Mouse (Mus musculus): ENCODE data around the gene Zswim5. TPM values are rescaled to one million over a fixed set of nuclear protein-coding genes. Genes with fewer than 3 reads are reported as not detected.

The Zswim5 gene
- polyA plus RNA-seq, 1 experiment from 2014 or later, result 9.1 TPM

Other genes starting within 250 kb of the Zswim5 start
- gene Nasp, start 249.4 kb upstream of the Zswim5 start, polyA plus RNA-seq (2015; fragmentation: Nextera tagmentation; extraction: Ambion mirVana), result 127 and 131 TPM in 2 replicates
- 794 and 796 TPM in 2 replicates for gene Akr1a1, start 225.7 kb upstream of the Zswim5 start, polyA plus RNA-seq (2015; fragmentation: Nextera tagmentation; extraction: Ambion mirVana)
- gene Prdx1, start 191.8 kb upstream of the Zswim5 start, polyA plus RNA-seq (2015; fragmentation: Nextera tagmentation; extraction: Ambion mirVana), result 455 and 488 TPM in 2 replicates
- 24.9 and 27.8 TPM in 2 replicates for gene Mmachc, start 169.0 kb upstream of the Zswim5 start, polyA plus RNA-seq (2015; fragmentation: Nextera tagmentation; extraction: Ambion mirVana)
- 14.1 and 14.8 TPM in 2 replicates for gene Ccdc163, start 168.9 kb upstream of the Zswim5 start, polyA plus RNA-seq (2015; fragmentation: Nextera tagmentation; extraction: Ambion mirVana)
- 4.3 and 5.2 TPM in 2 replicates for gene Tesk2, start 156.4 kb upstream of the Zswim5 start, polyA plus RNA-seq (2015; fragmentation: Nextera tagmentation; extraction: Ambion mirVana)
- gene Toe1, start 69.7 kb upstream of the Zswim5 start, polyA plus RNA-seq (2015; fragmentation: Nextera tagmentation; extraction: Ambion mirVana), result 32.6 and 36.7 TPM in 2 replicates
- gene Mutyh, start 69.7 kb upstream of the Zswim5 start, polyA plus RNA-seq (2015; fragmentation: Nextera tagmentation; extraction: Ambion mirVana), result 8.4 and 10.2 TPM in 2 replicates
- gene Hpdl, start 55.7 kb upstream of the Zswim5 start, polyA plus RNA-seq (2015; fragmentation: Nextera tagmentation; extraction: Ambion mirVana), result 0.48 and 0.52 TPM in 2 replicates
- 59.1 and 63.4 TPM in 2 replicates for gene Urod, start 117.0 kb downstream of the Zswim5 start, polyA plus RNA-seq (2015; fragmentation: Nextera tagmentation; extraction: Ambion mirVana)
- 27.4 and 27.7 TPM in 2 replicates for gene Hectd3, start 117.9 kb downstream of the Zswim5 start, polyA plus RNA-seq (2015; fragmentation: Nextera tagmentation; extraction: Ambion mirVana)
- gene Eif2b3, start 142.0 kb downstream of the Zswim5 start, polyA plus RNA-seq (2015; fragmentation: Nextera tagmentation; extraction: Ambion mirVana), result 42.1 and 42.2 TPM in 2 replicates
- gene Ptch2, start 218.7 kb downstream of the Zswim5 start, polyA plus RNA-seq (2015; fragmentation: Nextera tagmentation; extraction: Ambion mirVana), result 2.9 and 5.5 TPM in 2 replicates
- gene Btbd19, start 248.3 kb downstream of the Zswim5 start, polyA plus RNA-seq (2015; fragmentation: Nextera tagmentation; extraction: Ambion mirVana), result 4.3 and 4.8 TPM in 2 replicates
- gene Tctex1d4, start 249.4 kb downstream of the Zswim5 start, polyA plus RNA-seq (2015; fragmentation: Nextera tagmentation; extraction: Ambion mirVana), result 0.35 and 0.53 TPM in 2 replicates